Mouse (Mus musculus): ENCODE measurements around the gene Selenow.
A peak's percentile ranks its signal among the peaks of the same experiment; 100 is the strongest.
"Not testable (repeated sequence)": the region's sequence is repeated elsewhere in the genome, so short reads cannot be mapped to it uniquely, and the experiment has no call there.

Selenow gene

DNA sequence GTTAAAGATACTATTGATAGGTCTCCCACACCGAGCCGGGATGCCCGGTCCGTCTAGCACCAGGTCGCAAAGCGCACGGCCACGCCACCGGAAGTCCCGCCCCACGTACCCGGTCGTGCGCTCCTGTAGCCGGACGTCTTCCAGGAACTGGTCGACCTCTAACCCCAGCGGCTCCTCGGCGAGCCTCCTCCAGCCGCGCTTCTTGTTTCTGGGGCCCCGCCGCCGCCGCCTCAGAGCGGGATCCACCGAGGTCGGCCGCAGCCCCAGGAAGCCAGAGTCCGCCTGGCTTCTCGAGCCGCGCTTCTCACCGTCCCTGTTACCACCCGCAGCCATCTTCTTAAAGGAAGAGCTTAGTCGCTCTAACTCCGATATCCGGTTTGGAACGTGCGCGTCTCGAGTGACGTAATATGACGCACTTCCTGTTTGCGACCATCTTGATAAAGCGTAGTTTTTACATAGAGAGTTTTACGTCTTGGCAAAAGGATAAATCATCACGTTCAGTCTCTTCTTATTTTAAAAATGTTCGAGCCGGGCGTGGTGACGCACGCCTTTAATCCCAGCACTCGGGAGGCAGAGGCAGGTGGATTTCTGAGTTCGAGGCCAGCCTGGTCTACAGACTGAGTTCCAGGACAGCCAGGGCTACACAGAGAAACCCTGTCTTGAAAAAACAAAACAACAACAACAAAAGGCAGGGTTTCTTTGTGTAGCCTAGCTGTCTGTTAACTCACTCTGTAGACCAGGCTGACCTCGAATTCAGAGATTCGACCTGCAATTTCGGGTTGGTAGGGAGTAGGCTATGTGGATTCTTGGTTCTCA is 23.7 kb upstream of the Selenow start, which contains the start of gene Nop53:
Gene Nop53 (minus strand): TSS at position 354 of the 816 bp plus-strand sequence.
- DNase-seq, result peak; percentile 96

- no peak for DNase-seq
These were observed 23.0 kb upstream of the Selenow start for GRCm38 (mm10) chr7:15945211-15945610.

DNA sequence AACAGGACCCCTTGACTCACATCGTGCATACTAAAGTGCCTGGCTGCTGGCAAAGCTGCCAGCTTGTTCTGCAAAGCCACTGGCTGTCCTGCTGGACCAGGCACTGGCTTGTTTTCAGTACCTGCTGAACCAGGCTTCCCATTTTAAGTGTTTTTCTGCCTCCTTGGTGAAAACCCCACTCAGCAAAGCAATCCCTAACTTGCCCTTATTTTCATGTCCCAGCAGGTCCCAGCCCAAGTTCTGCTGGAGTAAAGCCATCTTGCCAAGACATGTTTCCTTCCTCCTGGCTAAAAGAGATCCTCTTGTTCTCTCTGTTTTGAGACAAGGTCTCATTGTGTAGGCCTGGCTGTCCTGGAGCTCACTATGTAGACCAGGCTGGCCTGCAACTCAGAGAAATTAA is 22.1 kb upstream of the Selenow start:
- DNase-seq, result no peak

GRCm38 (mm10) chr7:15938621-15939020 is 16.4 kb upstream of the Selenow start:
- DNase-seq, result no peak

DNA sequence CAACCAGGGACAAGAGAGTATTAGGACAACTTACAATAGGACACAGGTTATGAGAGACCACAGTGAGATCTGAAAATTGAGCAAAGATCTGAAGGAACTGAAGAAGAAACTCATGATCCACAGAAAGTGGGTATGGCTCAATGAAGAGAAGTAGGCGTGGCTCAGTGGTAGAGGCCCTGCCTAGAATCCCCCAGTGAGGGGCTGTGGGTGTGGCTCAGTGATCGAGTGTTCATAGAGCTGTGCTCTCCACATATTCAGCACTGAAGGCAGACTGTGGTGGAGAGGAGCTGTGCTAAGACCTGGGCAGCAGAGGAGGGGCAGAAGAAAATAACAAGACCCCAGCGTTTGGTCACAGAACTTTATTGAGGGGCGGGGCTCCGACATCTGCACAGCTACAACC is 15.3 kb upstream of the Selenow start:
- DNase-seq, result no peak

DNA sequence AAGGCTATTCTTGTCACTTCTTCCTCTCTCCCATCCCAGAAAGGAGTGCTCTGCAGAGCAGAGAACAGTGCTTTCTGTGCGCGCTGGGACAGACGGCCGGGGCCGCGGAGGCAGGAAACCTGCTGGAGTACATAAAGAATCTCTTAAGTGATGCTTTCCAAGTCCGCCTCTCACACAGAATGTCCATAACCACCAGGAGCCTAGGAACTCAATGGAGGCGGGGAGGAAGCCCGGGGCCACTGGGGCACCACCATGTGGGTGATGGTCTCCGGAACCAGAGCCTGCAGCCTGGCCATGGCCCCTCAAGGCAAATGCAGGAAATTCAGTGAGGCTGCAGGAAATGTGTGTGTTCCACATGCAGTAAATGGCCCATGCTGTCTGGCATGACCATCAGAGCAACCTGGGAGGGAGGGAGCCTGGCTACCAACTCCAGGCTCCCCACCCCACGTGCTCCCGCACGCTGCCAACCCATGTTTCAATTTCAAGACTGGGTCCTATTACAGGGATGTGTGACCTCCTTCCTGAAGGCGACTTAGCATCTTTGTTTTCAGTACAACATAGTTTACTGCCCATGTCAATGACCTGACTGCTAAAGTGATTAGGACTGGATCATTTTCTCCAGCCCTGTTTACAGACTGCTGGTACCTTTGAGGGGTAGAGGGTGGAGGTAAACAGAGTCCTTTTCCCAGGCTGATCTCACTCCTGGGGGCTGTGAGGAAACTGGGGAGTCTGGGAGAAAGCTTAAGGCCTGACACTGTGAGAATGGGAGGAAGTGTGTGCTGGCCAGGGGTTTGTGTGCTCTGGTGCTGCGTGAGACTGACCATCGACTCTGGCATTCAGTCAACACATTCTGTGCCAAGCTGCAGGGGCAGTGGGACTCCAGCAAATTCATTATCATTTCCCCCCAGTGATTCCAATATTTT is 11.5 kb upstream of the Selenow start:
- peak; percentile 52 for DNase-seq

DNA sequence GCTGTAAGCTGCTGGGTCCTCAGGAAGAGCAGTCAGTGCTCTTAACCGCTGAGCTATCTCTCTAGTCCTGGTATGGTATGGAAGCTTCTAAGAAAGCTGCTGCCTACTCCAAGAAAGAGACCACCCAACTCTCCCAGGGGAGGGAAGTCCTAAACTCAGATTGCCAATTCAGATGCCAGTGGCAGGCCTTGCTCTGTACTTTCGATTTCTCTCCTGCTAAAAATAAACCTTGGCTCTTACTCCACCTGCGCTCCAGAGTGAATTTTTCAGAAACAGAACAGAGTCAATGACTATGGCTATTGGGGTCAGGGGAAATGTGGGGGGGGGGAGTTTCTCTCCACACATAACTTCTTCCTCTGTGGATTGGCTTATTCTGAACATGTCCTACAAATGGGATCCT is 9.4 kb upstream of the Selenow start:
- no peak for DNase-seq

- DNase-seq, result no peak
These were observed 8.3 kb upstream of the Selenow start for GRCm38 (mm10) chr7:15930543-15930942.

DNA sequence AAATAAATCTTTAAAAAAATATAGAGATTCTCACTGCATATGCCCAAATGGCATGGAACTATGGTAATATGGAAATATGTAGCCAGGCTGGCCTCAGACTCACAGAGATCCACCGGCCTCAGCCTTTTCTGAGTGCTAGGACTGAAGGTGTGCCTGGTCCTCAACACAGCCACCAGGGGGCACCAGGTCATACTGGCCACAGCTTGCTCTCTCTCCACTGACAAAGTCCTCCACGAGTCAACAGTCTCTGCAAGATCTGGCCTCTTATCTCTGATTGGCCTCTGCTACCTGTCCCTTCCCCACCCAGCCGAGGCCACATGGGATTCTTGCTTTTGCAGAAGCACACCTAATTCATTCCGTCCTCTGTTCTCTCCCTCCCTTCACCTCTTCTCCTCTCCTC is 7.7 kb upstream of the Selenow start:
- peak; percentile 65 for DNase-seq

GRCm38 (mm10) chr7:15921796-15922195 is 406 bp downstream of the Selenow start:
- no peak for DNase-seq

- no peak for DNase-seq
These were observed 1.5 kb downstream of the Selenow start for GRCm38 (mm10) chr7:15920645-15921190.

- DNase-seq, result no peak
These were observed 2.3 kb downstream of the Selenow start for GRCm38 (mm10) chr7:15919947-15920346.

GRCm38 (mm10) chr7:15918371-15918770 is 3.8 kb downstream of the Selenow start:
- no peak for DNase-seq

- DNase-seq, result no peak
These were observed 5.2 kb downstream of the Selenow start for GRCm38 (mm10) chr7:15916996-15917395.

GRCm38 (mm10) chr7:15916134-15916723 is 6.0 kb downstream of the Selenow start:
- DNase-seq, result no peak

DNA sequence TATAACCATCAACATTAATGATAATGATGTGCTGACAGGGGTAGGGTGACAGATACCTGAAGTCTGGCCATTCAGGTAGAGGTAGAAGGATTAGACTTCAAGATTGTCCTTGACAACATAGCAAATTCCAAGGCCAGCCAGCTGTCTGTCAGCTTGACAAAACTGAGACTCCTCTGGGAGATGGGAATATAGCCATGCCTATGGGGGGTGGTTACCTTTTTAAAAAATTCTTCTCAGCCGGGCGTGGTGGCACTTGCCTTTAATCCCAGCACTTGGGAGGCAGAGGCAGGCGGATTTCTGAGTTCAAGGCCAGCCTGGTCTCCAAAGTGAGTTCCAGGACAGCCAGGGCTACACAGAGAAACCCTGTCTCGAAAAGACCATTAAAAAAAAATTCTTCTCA is 6.5 kb downstream of the Selenow start:
- DNase-seq, result not testable (repeated sequence)

DNA sequence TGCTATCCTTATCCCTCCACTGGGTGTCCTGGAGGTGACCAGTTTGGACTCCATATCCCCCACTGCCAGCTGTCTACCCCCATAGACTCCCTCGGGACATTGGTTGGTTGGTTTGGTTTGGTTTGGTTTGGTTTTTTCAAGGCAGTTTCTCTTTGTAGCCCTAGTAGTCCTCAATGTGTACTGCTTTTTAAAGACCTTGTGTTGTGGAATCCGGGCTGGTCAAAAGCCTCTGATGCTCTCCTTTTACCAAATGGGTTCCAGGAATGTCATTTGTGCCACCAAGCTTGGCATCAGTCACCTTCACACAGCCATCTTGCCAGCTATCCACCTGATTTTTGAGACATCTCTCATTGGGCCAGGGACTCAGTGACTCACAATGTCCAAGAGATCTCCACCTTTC is 7.5 kb downstream of the Selenow start:
- no peak for DNase-seq

GRCm38 (mm10) chr7:15914252-15914651 is 8.0 kb downstream of the Selenow start:
- peak; percentile 33 for DNase-seq

DNA sequence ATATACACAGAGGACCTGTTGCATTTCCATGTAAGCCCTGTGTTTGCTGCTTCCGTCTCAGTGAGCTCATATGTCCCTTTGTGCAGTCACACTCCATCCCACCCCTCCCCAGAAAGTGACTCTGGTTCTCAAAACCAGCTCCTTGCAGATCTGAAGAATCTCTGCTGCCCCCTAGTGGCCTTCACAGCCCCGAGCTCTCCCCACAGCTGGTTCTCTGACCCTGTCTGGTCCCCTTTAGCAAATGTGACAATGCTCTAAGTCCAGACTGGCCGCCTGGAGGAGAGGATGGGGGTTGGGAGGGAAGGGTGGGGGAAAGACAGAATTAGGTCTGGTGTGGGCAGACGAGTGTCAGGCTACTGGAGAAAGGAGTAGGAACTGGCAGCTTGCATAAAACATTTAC is 10.0 kb downstream of the Selenow start:
- DNase-seq, result peak; percentile 74

DNA sequence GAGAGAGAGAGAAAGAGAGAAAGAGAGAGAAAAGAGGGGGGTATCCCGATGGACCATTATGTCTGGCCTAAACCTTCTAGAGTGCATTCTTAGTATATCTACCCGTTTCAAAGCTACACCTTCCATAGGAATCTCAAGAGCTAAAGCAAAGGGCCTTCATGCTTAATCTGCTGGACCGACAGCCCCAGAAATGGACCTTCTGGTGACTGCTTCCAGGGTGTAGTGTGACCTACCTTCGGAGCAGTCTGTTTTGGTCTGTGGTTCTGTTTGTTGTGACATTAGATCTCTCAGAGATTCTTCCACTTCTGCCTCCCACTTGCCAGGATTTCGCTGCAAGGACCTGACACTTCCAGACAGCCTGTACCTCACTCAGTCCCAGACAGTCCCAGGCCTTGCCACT is 11.7 kb downstream of the Selenow start:
- DNase-seq, result no peak

DNA sequence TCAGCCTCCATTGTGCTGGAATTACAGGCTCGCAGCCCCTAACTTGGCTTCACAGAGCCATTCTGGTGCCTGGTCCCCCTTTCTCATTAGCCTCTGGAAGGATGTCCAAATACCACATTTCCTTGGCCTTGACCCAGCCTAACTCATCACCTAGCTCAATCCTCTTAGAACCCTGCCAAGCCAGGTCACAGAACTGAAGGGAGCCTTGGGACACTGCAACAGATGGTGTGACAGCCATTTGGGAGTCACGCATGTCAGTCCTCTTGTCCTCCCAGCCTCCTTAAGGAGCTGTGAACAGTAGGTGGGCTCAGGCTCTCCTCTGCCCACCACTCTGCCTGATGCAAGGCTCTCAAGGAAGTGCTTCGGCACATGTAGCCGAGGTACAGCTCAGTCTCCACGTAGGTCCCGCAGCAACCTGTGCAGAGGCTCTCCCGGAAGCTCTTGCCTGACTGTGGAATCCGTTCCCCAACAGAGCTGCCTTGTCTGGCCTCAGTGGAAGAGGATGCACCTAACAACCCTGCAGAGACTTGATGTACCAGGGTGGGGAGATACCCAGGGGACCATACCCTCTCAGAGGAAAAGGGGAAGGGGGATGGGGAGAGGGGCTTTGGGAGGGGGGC is 14.1 kb downstream of the Selenow start:
- DNase-seq, result no peak

DNA sequence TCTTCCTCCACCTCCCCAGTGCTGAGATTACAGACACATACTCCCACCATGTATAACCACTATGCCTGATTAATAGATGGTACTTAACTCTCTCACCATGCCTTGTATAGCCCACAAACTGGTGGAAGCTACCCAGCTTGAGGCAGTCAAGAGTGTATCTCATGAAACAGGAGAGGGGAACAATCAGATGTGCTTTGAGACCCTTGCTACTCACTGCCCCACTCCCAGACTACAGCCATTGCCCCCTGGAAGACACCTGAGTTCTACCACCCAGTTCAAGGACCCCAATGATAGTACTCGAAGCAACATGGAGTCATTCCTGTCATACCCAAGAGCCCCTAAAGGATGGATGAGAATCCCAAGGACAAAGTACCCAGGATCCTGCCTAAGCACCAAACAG is 15.6 kb downstream of the Selenow start:
- DNase-seq, result no peak

DNA sequence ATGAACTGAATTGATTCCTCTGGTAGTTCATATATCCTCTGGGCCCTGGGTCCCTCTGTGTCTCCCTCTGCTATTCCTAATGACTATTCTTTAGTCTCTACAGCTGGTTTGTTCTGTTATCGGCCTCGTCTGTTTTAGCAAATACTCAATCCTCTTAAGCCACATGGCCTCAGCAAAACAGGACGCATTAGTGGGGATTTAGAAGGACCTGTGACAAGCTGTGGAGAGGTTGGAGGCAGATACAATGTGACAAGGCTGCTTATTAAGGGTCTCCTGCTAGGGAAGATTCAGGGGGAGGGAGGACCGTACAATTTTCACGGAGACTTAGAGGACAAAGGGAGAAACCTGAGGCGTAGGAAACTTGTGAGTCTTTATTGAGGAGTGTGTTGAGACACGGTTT is 16.3 kb downstream of the Selenow start:
- DNase-seq, result no peak
